Mouse (Mus musculus): ENCODE results near the gene Zfp697.

DNA sequence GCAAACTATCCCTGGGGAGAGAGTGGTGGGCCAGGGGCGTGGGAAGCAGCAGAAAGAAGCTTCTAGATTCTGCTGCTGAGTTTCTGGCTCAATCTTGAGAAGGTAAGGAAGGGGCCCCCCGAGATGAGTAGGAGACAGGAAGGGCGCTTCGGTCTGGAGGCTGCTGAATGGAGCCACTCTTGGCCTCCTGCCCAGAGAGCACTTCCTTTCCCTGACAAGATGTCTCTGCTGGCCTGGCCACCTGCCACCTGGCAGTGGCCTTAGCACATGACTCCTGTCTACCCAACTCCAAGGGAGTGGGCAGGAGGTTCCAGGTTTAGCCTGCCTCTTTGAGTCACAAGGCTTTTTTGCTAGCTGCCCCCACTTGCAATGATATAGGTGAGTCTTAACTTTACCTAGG is 35.1 kb downstream of the Zfp697 start:
- TF ChIP-seq CTCF (IDR thresholded peaks at IDR 0.05; ENCODE audit: low read depth, low read length) (no peak), POLR2A (IDR thresholded peaks at IDR 0.05; ENCODE audit: borderline replicate concordance, low read depth, low read length) (no peak)
